Mouse (Mus musculus): ENCODE results near the gene Cdcp2.

- no peak for TF ChIP-seq CTCF (IDR thresholded peaks at IDR 0.05; ENCODE audit: borderline replicate concordance, extremely low read depth, insufficient read depth, insufficient read length)
- no peak for TF ChIP-seq POLR2A (IDR thresholded peaks at IDR 0.05; ENCODE audit: borderline replicate concordance, extremely low read depth, insufficient read depth, insufficient read length, poor library complexity, severe bottlenecking)
Measured at GRCm38 (mm10) chr4:107058346-107058745, 38.3 kb upstream of the Cdcp2 start.

Data from brain, embryonic 14.5 days (tissue).